Mouse (Mus musculus) hindbrain, embryonic 13.5 days (tissue): Measurements from ENCODE around the gene F8. TPM values are rescaled to one million over a fixed set of nuclear protein-coding genes. Genes with fewer than 3 reads are reported as not detected.

ENCODE experiments used
- ATAC-seq: fragments of 200-750 bp; cut with Nextera tagmentation; 2 replicates; pipeline ENCODE4 v1.8.0; 2017; ENCODE audit warnings: moderate TSS enrichment; ENCODE audit not compliant: low FRiP score
- H3K27ac ChIP-seq: fragments of 300-500 bp; sonication (generic); 2 replicates; pipeline ENCODE4 v1.5.1; 2015; ENCODE audit warnings: inconsistent platforms, mild to moderate bottlenecking, moderate library complexity
- H3K27me3 ChIP-seq: fragments of 300-500 bp; sonication (generic); 2 replicates; pipeline ENCODE4 v1.6.1; 2015; ENCODE audit warnings: mild to moderate bottlenecking, inconsistent platforms
- H3K36me3 ChIP-seq: fragments of 300-500 bp; sonication (generic); 2 replicates; pipeline ENCODE4 v1.6.1; 2015; ENCODE audit warnings: mild to moderate bottlenecking, inconsistent platforms
- H3K4me1 ChIP-seq: fragments of 300-500 bp; sonication (generic); replicated peaks from 2 replicates; pipeline ENCODE4 v1.6.1; 2015; ENCODE audit warnings: inconsistent platforms
- H3K4me2 ChIP-seq: fragments of 300-500 bp; sonication (generic); 2 replicates; pipeline ENCODE4 v1.6.1; 2015; ENCODE audit warnings: inconsistent platforms, mild to moderate bottlenecking, moderate library complexity
- H3K4me3 ChIP-seq: fragments of 300-500 bp; sonication (generic); 2 replicates; pipeline ENCODE4 v1.5.1; 2015; ENCODE audit warnings: mild to moderate bottlenecking, inconsistent platforms
- H3K9ac ChIP-seq: fragments of 300-500 bp; sonication (generic); 2 replicates; pipeline ENCODE4 v1.6.1; 2015; ENCODE audit warnings: mild to moderate bottlenecking, inconsistent platforms
- H3K9me3 ChIP-seq: fragments of 300-500 bp; sonication (generic); 2 replicates; pipeline ENCODE4 v1.6.1; 2016; ENCODE audit warnings: inconsistent platforms
- WGBS: fragments of 180-500 bp; shearing (Covaris S2); methylation state at CpG from one replicate; pipeline ENCODE4 v1.1.7; 2015; 5-methylcytosine and 5-hydroxymethylcytosine counted together
- polyA plus RNA-seq: library from polyadenylated mRNA; unstranded; fragments of >200 nt; fragmentation: Nextera tagmentation; extraction: Ambion mirVana; gene quantifications from 2 replicates; pipeline ENCODE4 v1.2.1, GENCODE M21; 2015

The F8 gene
- polyA plus RNA-seq, 1 experiment from 2014 or later: 1.5 TPM

DNA sequence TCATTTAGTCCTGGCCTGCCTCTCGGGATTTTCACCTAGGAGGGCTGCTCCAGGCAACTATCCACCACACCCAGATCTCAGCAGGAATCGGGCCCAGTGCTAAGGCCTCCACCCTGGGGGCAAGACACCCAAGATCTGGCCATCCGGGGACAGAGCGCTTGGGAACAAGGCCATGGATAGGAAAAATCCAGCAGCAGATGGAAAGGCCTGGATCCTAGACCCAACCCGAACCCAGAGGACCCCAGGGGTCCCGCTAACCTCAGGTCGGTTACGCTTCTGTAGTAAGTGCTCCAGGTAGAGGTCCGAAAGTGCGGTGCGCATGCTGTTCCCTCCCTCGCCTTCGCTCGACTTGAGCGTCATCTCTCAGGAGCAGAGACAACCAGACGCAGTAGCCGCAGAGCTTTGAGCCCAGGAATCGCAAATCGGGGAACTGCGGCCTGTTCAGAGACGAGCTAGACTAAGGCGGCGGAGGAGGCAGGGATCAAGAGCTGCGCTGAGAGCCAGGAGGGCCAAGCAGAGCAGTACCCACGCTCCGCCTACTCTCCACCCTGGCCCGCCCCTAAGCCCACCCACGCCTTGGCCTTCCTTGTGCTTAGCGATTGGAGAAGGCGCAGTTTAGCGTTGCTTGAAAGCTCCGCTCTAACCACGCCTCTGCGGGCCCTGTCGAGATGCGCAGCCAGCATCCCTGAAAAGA, 251.8 kb downstream of the F8 start, which contains the start of gene Mpp1:
Gene Mpp1, minus strand, starts transcription at position 550 of the 694 bp plus-strand sequence.
- Histone ChIP-seq H3K27ac (peak within 1 kb of the TSS; percentile 35; the same call in 1 of the 2 replicates), H3K9me3 (no peaks in the 10 kb centered on the region), H3K36me3 (no peaks in the 10 kb centered on the region), H3K4me3 (peak within 1 kb of the TSS; percentile 48), H3K9ac (peak within 1 kb of the TSS; percentile 73), H3K4me2 (peak within 1 kb of the TSS; percentile 62), H3K27me3 (no peaks in the 10 kb centered on the region), H3K4me1 (no peaks in the 10 kb centered on the region)
- peak; percentile 100 for ATAC-seq
- 13% methylated on average over 36 of the region's 36 CpGs for whole genome bisulfite sequencing

DNA sequence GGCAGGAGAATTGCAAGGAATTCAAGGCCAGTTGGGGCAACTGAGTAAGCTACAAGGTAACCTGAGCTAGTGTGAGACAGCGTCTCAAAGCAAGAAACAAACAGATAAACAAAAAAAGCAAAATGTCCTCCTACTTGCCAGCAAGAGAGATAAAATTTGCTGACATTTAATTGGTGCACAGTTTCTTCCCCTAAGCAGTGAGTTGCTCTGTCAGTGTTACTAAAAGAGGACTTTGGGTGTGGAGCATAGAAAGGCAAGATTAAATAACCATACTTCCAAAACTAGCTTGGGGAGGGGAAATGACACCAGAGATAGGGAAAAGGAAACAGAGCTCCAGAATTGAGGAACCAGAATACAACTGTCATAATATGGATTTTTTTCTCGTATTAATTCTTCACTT, 252.9 kb downstream of the F8 start:
- Histone ChIP-seq H3K4me3 (no peak overlapping the region), H3K4me2 (no peak overlapping the region), H3K9ac (no peak overlapping the region), H3K27me3 (no peaks in the 10 kb centered on the region), H3K4me1 (no peaks in the 10 kb centered on the region), H3K36me3 (no peaks in the 10 kb centered on the region), H3K27ac (no peak overlapping the region), H3K9me3 (no peaks in the 10 kb centered on the region)
- WGBS: 72% methylated on average over 2 of the region's 2 CpGs
- ATAC-seq: no peak

DNA sequence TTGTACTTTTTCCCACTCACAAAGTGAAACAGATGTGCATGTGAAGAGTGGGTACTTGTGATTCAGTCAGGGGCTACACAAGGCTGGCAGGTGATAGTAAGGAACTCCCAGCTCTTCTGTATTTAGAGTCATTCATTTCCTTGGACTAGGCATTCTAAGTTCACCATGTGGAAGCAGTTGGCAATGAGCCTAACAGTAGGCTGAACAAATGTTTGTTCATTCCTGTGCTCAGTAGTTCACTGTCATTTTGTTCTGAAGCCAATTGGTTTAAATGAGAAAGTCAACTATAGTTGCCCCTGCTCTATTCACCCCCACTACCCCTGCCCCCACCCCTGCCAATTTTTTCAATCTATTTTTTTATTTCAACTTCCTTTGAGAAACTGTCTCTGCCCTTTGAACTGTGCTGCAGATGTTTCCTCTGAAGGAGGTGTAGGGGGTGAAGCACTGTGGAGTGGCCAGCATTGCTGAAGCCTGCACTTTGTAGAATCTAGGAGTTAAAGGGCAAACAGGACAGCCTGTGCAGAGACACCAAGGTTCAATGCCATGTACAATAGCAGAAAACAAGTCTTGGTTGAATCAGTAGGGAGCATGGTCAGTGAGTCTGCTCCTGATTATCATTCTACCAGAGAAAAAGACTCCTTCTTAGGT, 254.0 kb downstream of the F8 start:
- no peaks in the 10 kb centered on the region for H3K9me3 ChIP-seq
- H3K27ac ChIP-seq: no peak overlapping the region
- no peak overlapping the region for H3K9ac ChIP-seq
- H3K27me3 ChIP-seq: no peaks in the 10 kb centered on the region
- H3K4me2 ChIP-seq: no peak overlapping the region
- no peaks in the 10 kb centered on the region for H3K36me3 ChIP-seq
- no peak for ATAC-seq
- H3K4me3 ChIP-seq: no peak overlapping the region
- no peaks in the 10 kb centered on the region for H3K4me1 ChIP-seq

DNA sequence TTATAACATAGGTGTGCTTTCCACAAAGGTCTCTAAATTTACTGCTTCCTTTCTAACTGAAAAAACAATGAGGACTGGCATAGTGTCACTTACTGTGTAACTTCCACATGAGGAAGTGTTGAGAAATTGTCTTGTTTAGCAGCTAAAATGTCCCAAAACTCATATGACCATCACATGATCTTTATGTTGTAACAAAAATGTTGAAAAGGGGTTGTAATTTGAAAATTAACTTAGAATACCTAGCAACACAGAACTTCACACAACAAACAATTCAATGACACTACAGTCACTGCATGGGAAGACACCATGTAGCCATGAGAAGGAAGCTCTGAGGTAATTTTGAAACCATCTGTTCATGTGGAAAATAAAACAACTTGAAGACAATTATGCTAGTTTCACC, 255.5 kb downstream of the F8 start:
- Histone ChIP-seq H3K27me3 (no peaks in the 10 kb centered on the region), H3K4me3 (no peak overlapping the region), H3K4me2 (no peak overlapping the region), H3K4me1 (no peaks in the 10 kb centered on the region), H3K9me3 (no peaks in the 10 kb centered on the region), H3K27ac (no peak overlapping the region), H3K9ac (no peak overlapping the region), H3K36me3 (no peaks in the 10 kb centered on the region)
- no peak for ATAC-seq

DNA sequence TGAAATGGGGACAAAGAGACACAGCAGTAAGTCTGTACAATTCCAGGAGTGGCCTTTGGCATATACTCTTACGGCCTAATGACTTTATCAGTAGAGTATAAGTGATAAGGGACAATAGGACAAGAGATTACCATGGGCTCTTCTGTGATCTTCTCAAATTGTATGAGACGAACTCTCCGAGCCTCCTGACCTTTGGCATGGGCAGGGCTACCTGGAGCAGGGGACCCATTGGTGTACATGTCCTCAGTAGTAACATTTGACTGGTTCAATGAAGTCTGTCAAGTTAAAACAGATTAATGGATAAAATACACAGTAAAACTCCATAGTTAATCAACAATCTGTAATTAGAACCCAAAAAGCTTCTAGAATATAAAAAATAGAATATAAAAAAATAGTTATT, 256.8 kb downstream of the F8 start:
- H3K4me2 ChIP-seq: no peak overlapping the region
- no peaks in the 10 kb centered on the region for H3K9me3 ChIP-seq
- H3K9ac ChIP-seq: no peak overlapping the region
- H3K27ac ChIP-seq: no peak overlapping the region
- H3K27me3 ChIP-seq: no peaks in the 10 kb centered on the region
- H3K4me1 ChIP-seq: no peaks in the 10 kb centered on the region
- WGBS: 95% methylated on average over 3 of the region's 3 CpGs
- no peak for ATAC-seq
- H3K36me3 ChIP-seq: no peaks in the 10 kb centered on the region
- H3K4me3 ChIP-seq: no peak overlapping the region

Other genes with a start within 250 kb of the F8 start
- gene Smim9, start 218.8 kb downstream of the F8 start, polyA plus RNA-seq: not detected in 2 replicates
- 38.5 and 40.3 TPM in 2 replicates for gene Fundc2, start 216 bp downstream of the F8 start, polyA plus RNA-seq
- 24.1 and 24.8 TPM in 2 replicates for gene Cmc4, start 34.0 kb upstream of the F8 start, polyA plus RNA-seq
- 7.8 and 8.2 TPM in 2 replicates for gene Mtcp1, start 34.0 kb upstream of the F8 start, polyA plus RNA-seq
- 53.6 and 57.8 TPM in 2 replicates for gene Brcc3, start 34.0 kb upstream of the F8 start, polyA plus RNA-seq
- 341 and 352 TPM in 2 replicates for gene Vbp1, start 131.7 kb upstream of the F8 start, polyA plus RNA-seq
- gene Rab39b, start 195.6 kb upstream of the F8 start, polyA plus RNA-seq: 23.9 and 25.0 TPM in 2 replicates